Mouse (Mus musculus): ENCODE measurements at regions not wholly inside any gene's neighbourhood (a gene's known extent, or its start where the extent isn't known, plus 50 kb on each side); places are given as distances from the start of the nearest gene placed in this dataset.

DNA sequence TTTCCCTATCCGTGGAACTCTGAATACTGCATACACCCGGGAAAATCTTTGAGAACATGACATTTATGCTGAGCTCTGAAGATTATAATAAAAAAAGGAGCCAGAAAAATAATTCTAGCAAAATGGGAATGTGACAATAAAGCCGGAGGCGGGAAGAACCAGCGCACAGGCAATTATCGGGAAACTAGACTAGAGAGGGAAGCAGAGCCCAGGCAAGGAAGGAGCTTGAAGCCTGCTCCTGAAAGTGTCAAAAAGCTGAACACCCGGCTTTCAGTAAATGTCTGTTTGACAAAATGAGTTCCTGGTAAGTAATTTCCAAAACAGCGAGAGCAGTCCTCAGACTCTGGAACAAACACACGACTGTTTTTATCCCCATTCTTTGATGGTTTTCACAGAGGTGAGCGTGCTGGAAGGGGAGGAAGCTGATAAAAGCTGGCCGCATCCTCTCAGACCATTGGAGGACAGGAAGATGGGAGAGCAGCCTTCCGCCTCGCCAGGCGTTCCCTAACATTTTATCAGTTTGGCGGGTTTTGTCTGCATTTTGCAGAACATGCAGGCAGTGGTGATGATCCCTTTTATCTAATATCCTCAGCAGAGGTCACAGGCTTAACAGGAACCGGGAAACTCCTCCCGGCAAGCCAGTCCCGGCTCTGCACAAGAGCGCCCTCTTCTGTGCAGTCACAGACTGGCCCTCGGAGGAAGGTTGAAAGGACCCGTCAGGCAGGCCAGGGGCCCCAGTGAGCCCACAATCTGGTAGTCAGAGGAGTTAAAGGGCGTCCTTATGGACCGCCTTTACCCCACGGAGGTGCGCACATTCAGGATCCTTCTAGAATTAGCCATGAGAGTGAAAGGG lies 201.3 kb upstream of the 1700056E22Rik start:
- peak; percentile 74 for TF ChIP-seq CTCF (IDR thresholded peaks at IDR 0.05; ENCODE audit: low read depth)
- no peak for TF ChIP-seq EP300 (IDR thresholded peaks at IDR 0.05; ENCODE audit: low read depth)

Measured in liver, embryonic 14.5 days (tissue).